ENCODE assay signal across 16 mouse cellular contexts in the genomic region with DNA sequence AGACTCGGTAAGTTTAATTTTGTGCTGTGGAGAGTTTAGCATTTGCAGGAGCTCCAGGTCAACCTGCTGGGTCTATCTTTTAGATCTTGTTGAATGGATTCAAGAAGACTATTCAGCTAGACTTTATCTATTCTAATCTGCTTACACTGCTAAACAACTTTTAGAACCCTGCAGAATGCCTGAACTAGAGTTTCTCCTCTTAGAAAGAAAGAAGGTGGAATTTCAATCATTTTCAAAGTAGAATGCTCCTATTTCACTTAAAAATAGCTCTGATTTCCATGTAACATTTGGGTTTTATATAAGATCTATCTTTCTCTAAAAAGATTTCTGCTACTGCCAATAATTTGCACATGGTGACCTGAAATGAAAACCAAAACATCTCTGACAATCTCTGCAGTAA.
"Had no signal": no experiment of that assay in that cellular context is flagged by ENCODE, and none has a peak within 500 bp of the region (broad histone marks: within the 10 kb centered on the region; RNA-seq: fewer than 3 reads in every experiment).

No protein-coding gene starts in this region.

- DNase-seq: retina, postnatal 1 day; right cerebral cortex, adult 18-20 months; right cerebral cortex, postnatal 14 days; right cerebral cortex, postnatal 25 days; right cerebral cortex, postnatal 4 days; spleen, adult 18-20 months; thymus, adult 18-20 months; thymus, adult 2 months; thymus, postnatal 14 days; thymus, postnatal 25 days; thymus, postnatal 36 days; thymus, postnatal 4 days had no signal

- H3K4me3 ChIP-seq: neural tube, embryonic 13.5 days; neural tube, embryonic 15.5 days; stomach, embryonic 15.5 days had no signal

- H3K27ac ChIP-seq: neural tube, embryonic 13.5 days; neural tube, embryonic 15.5 days; stomach, embryonic 15.5 days; stomach, postnatal 0 days had no signal
